Mouse (Mus musculus): ENCODE results near the gene Nell2. TPM values are rescaled to one million over a fixed set of nuclear protein-coding genes. Genes with fewer than 3 reads are reported as not detected.

Gene Nell2
- polyA plus RNA-seq, 1 experiment, result 0.04 TPM

GRCm38 (mm10) chr15:95285199-95285598 is 243.2 kb downstream of the Nell2 start:
- H3K36me3 ChIP-seq (ENCODE audit: control insufficient read depth, insufficient read depth), result no peaks in the 10 kb centered on the region
- no peaks in the 10 kb centered on the region for H3K27me3 ChIP-seq (ENCODE audit: control insufficient read depth, insufficient read depth, insufficient read length)
- no peak overlapping the region for H3ac ChIP-seq (ENCODE audit: control insufficient read depth, insufficient read length)
- TF ChIP-seq CEBPB (IDR thresholded peaks at IDR 0.05; ENCODE audit: insufficient read depth, poor library complexity, severe bottlenecking) (no peak), MYOG (IDR thresholded peaks at IDR 0.05; ENCODE audit: control insufficient read depth in 1 of 3, insufficient read depth in 1 of 3, insufficient read length in 2 of 3, low read depth in 2 of 3) (no peak), REST (IDR thresholded peaks at IDR 0.05; ENCODE audit: insufficient read depth, insufficient read length) (no peak), POLR2A (IDR thresholded peaks at IDR 0.05; ENCODE audit: insufficient read length, low read depth) (no peak), TCF12 (IDR thresholded peaks at IDR 0.05; ENCODE audit: insufficient read depth, poor library complexity, severe bottlenecking) (no peak), E2F4 (IDR thresholded peaks at IDR 0.05; ENCODE audit: insufficient read depth) (no peak), MAX (IDR thresholded peaks at IDR 0.05; ENCODE audit: low read depth) (no peak), USF1 (IDR thresholded peaks at IDR 0.05; ENCODE audit: low read depth) (no peak), MYOD1 (IDR thresholded peaks at IDR 0.05; ENCODE audit: control insufficient read depth in 1 of 3, insufficient read length in 2 of 3, low read depth in 2 of 3) (no peak)
- H3K4me3 ChIP-seq, result no peak overlapping the region
- H3K79me2 ChIP-seq (ENCODE audit: control insufficient read depth, insufficient read depth), result no peaks in the 10 kb centered on the region
- no peak overlapping the region for H3K4me2 ChIP-seq (ENCODE audit: low read depth)

GRCm38 (mm10) chr15:95280986-95281385 is 247.4 kb downstream of the Nell2 start:
- H3K79me2 ChIP-seq (ENCODE audit: control insufficient read depth, insufficient read depth), result no peaks in the 10 kb centered on the region
- no peaks in the 10 kb centered on the region for H3K36me3 ChIP-seq (ENCODE audit: control insufficient read depth, insufficient read depth)
- H3K4me3 ChIP-seq, result no peak overlapping the region
- no peaks in the 10 kb centered on the region for H3K27me3 ChIP-seq (ENCODE audit: control insufficient read depth, insufficient read depth, insufficient read length)
- TF ChIP-seq E2F4 (IDR thresholded peaks at IDR 0.05; ENCODE audit: insufficient read depth) (no peak), REST (IDR thresholded peaks at IDR 0.05; ENCODE audit: insufficient read depth, insufficient read length) (no peak), TCF12 (IDR thresholded peaks at IDR 0.05; ENCODE audit: insufficient read depth, poor library complexity, severe bottlenecking) (no peak), MAX (IDR thresholded peaks at IDR 0.05; ENCODE audit: low read depth) (no peak), SRF (IDR thresholded peaks at IDR 0.05; ENCODE audit: control insufficient read depth, insufficient read length, low read depth) (no peak)
- H3ac ChIP-seq (ENCODE audit: control insufficient read depth, insufficient read length), result no peak overlapping the region
- no peak overlapping the region for H3K4me2 ChIP-seq (ENCODE audit: low read depth)

DNA sequence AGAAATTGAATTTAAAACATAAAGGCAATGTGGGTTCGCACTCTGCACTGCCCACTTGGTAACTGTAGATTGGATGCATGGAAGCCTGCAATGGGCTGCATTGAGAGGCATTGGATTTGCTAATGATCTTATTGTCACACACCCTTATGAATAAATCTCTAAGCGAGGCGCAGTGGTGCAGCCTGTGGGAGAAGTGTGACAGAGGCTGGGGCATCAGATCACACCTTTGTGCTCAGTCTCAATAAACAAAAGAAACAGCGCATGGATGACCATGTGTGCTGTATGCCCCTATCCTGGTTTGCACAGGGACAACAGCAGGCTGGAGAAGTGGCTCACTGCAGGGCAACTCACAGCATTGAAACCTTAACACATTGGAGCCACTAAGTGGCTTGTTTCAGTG is 250.4 kb downstream of the Nell2 start:
- no peak overlapping the region for H3K4me3 ChIP-seq
- no peak overlapping the region for H3ac ChIP-seq (ENCODE audit: control insufficient read depth, insufficient read length)
- no peaks in the 10 kb centered on the region for H3K36me3 ChIP-seq (ENCODE audit: control insufficient read depth, insufficient read depth)
- TF ChIP-seq SRF (IDR thresholded peaks at IDR 0.05; ENCODE audit: control insufficient read depth, insufficient read length, low read depth), result no peak
- TF ChIP-seq CEBPB (IDR thresholded peaks at IDR 0.05; ENCODE audit: insufficient read depth, poor library complexity, severe bottlenecking), result no peak
- TF ChIP-seq POLR2AphosphoS2 (IDR thresholded peaks at IDR 0.05; ENCODE audit: insufficient read length, low read depth), result no peak
- TF ChIP-seq E2F4 (IDR thresholded peaks at IDR 0.05; ENCODE audit: insufficient read depth), result no peak
- TF ChIP-seq TCF12 (IDR thresholded peaks at IDR 0.05; ENCODE audit: insufficient read depth, poor library complexity, severe bottlenecking), result no peak
- TF ChIP-seq USF1 (IDR thresholded peaks at IDR 0.05; ENCODE audit: low read depth), result no peak
- TF ChIP-seq MYOD1 (IDR thresholded peaks at IDR 0.05; ENCODE audit: control insufficient read depth in 1 of 3, insufficient read length in 2 of 3, low read depth in 2 of 3), result no peak
- TF ChIP-seq MYOG (IDR thresholded peaks at IDR 0.05; ENCODE audit: control insufficient read depth in 1 of 3, insufficient read depth in 1 of 3, insufficient read length in 2 of 3, low read depth in 2 of 3), result no peak
- no peak for TF ChIP-seq MAX (IDR thresholded peaks at IDR 0.05; ENCODE audit: low read depth)
- TF ChIP-seq TCF3 (IDR thresholded peaks at IDR 0.05; ENCODE audit: insufficient read length, low read depth), result no peak
- no peak for TF ChIP-seq REST (IDR thresholded peaks at IDR 0.05; ENCODE audit: insufficient read depth, insufficient read length)
- TF ChIP-seq POLR2A (IDR thresholded peaks at IDR 0.05; ENCODE audit: insufficient read length, low read depth), result no peak
- no peaks in the 10 kb centered on the region for H3K79me2 ChIP-seq (ENCODE audit: control insufficient read depth, insufficient read depth)
- H3K27me3 ChIP-seq (ENCODE audit: control insufficient read depth, insufficient read depth, insufficient read length), result no peaks in the 10 kb centered on the region
- H3K4me2 ChIP-seq (ENCODE audit: low read depth), result no peak overlapping the region

- Histone ChIP-seq H3ac (ENCODE audit: control insufficient read depth, insufficient read length) (no peak overlapping the region), H3K36me3 (ENCODE audit: control insufficient read depth, insufficient read depth) (no peaks in the 10 kb centered on the region), H3K79me2 (ENCODE audit: control insufficient read depth, insufficient read depth) (no peaks in the 10 kb centered on the region), H3K4me3 (no peak overlapping the region), H3K4me2 (ENCODE audit: low read depth) (no peak overlapping the region), H3K27me3 (ENCODE audit: control insufficient read depth, insufficient read depth, insufficient read length) (no peaks in the 10 kb centered on the region)
- TF ChIP-seq MAX (IDR thresholded peaks at IDR 0.05; ENCODE audit: low read depth), result no peak
- TF ChIP-seq SRF (IDR thresholded peaks at IDR 0.05; ENCODE audit: control insufficient read depth, insufficient read length, low read depth), result no peak
Observed at GRCm38 (mm10) chr15:95276556-95276955, 251.8 kb downstream of the Nell2 start.

DNA sequence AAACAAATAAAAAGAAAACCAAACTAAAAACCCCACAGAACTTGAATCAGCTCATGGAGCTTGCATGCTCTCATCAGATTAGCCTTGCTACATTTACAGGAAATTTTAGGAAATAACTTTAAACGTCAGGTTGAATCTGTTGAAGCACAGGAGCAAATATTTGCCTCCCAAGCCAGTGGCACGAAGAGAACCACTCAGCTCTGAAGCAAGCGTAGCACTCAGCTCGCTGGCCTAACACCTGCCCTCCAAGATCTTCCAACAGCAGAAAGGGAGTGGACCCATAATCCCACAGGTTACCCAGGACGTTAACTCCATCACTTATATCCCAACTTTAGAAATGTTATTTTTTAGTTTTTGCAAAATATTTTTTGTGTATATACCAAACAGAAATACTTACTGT is 252.8 kb downstream of the Nell2 start:
- no peak overlapping the region for H3K4me2 ChIP-seq (ENCODE audit: low read depth)
- no peaks in the 10 kb centered on the region for H3K36me3 ChIP-seq (ENCODE audit: control insufficient read depth, insufficient read depth)
- H3ac ChIP-seq (ENCODE audit: control insufficient read depth, insufficient read length), result no peak overlapping the region
- TF ChIP-seq USF1 (IDR thresholded peaks at IDR 0.05; ENCODE audit: low read depth), result no peak
- no peak for TF ChIP-seq E2F4 (IDR thresholded peaks at IDR 0.05; ENCODE audit: insufficient read depth)
- no peak for TF ChIP-seq TCF3 (IDR thresholded peaks at IDR 0.05; ENCODE audit: insufficient read length, low read depth)
- TF ChIP-seq MAX (IDR thresholded peaks at IDR 0.05; ENCODE audit: low read depth), result no peak
- TF ChIP-seq MYOG (IDR thresholded peaks at IDR 0.05; ENCODE audit: control insufficient read depth in 1 of 3, insufficient read depth in 1 of 3, insufficient read length in 2 of 3, low read depth in 2 of 3), result no peak
- no peak for TF ChIP-seq POLR2A (IDR thresholded peaks at IDR 0.05; ENCODE audit: insufficient read length, low read depth)
- no peak for TF ChIP-seq MYOD1 (IDR thresholded peaks at IDR 0.05; ENCODE audit: control insufficient read depth in 1 of 3, insufficient read length in 2 of 3, low read depth in 2 of 3)
- TF ChIP-seq CEBPB (IDR thresholded peaks at IDR 0.05; ENCODE audit: insufficient read depth, poor library complexity, severe bottlenecking), result no peak
- no peaks in the 10 kb centered on the region for H3K27me3 ChIP-seq (ENCODE audit: control insufficient read depth, insufficient read depth, insufficient read length)
- H3K79me2 ChIP-seq (ENCODE audit: control insufficient read depth, insufficient read depth), result no peaks in the 10 kb centered on the region
- no peak overlapping the region for H3K4me3 ChIP-seq
